33 mouse cellular contexts compared by ENCODE assay signal in genomic region chr1:36696411-36696810, GRCm38 (mm10). TPM values are rescaled to one million over a fixed set of nuclear protein-coding genes. Genes with fewer than 3 reads are reported as not detected.
DNase-seq lines count a peak whose midpoint lies in the region; ATAC-seq and TF ChIP-seq lines count a peak whose summit lies in the region.
"Had no signal": no experiment of that assay in that cellular context is flagged by ENCODE, and none has a peak within 500 bp of the region (broad histone marks: within the 10 kb centered on the region; RNA-seq: fewer than 3 reads in every experiment).

No protein-coding gene starts in this region.

- H3K36me3 ChIP-seq in heart, postnatal 0 days (replicated peaks; ENCODE audit: control insufficient read depth, insufficient read depth, low read length) = peaks cover 56% of the 10 kb centered on the region
- H3K36me3 ChIP-seq in lung, embryonic 14.5 days (ENCODE audit: insufficient read depth) = peaks cover 50% of the 10 kb centered on the region
- peaks cover 20% of the 10 kb centered on the region for H3K36me3 ChIP-seq in stomach, postnatal 0 days (ENCODE audit: control insufficient read depth, insufficient read depth, low read length)

- DNase-seq in adrenal gland, postnatal 14 days = peak; percentile 23
- no peak for DNase-seq in adrenal gland, postnatal 10 days
- DNase-seq in heart, postnatal 0 days (ENCODE audit: low spot score) = no peak
- DNase-seq in heart, postnatal 14 days = no peak
- no peak for DNase-seq in lung, embryonic 14.5 days
- no peak for DNase-seq in lung, adult 18-20 months
- DNase-seq in stomach, postnatal 0 days (ENCODE audit: low spot score) = no peak
- no peak for DNase-seq in adrenal gland, postnatal 4 days (ENCODE audit: low spot score in 2 of 2)
- DNase-seq: adrenal gland, adult 2 months; cerebellum, adult 11 months; cerebellum, adult 9-10 months; cerebellum, postnatal 36 days; gastrocnemius, postnatal 14 days; kidney, adult 8-10 months; kidney, postnatal 14 days; layer of hippocampus, adult 9-11 months; right cerebral cortex, postnatal 4 days; thymus, adult 2 months; thymus, postnatal 36 days had no signal

- H3K9ac ChIP-seq in heart, postnatal 0 days (replicated peaks; ENCODE audit: low read depth, low read length) = no peak overlapping the region
- no peak overlapping the region for H3K9ac ChIP-seq in lung, embryonic 14.5 days
- no peak overlapping the region for H3K9ac ChIP-seq in stomach, postnatal 0 days (ENCODE audit: low read length)
- H3K9ac ChIP-seq: forebrain, embryonic 12.5 days; midbrain, embryonic 15.5 days; neural tube, embryonic 13.5 days had no signal

- H3K4me1 ChIP-seq in heart, postnatal 0 days (ENCODE audit: control insufficient read depth, insufficient read depth) = peaks cover 8% of the 10 kb centered on the region; the same call in 1 of the 2 replicates
- no peaks in the 10 kb centered on the region for H3K4me1 ChIP-seq in lung, embryonic 14.5 days (ENCODE audit: insufficient read depth)
- H3K4me1 ChIP-seq in stomach, postnatal 0 days (replicated peaks; ENCODE audit: control insufficient read depth, insufficient read depth) = no peaks in the 10 kb centered on the region

- peak; percentile 10; the same call in 1 of the 2 replicates for TF ChIP-seq CTCF in heart, postnatal 0 days (IDR thresholded peaks at IDR 0.05; ENCODE audit: low read depth)
- peak; percentile 19; the same call in 1 of the 2 replicates for TF ChIP-seq CTCF in lung, embryonic 14.5 days (IDR thresholded peaks at IDR 0.05; ENCODE audit: low read depth)
- TF ChIP-seq CTCF in stomach, postnatal 0 days (IDR thresholded peaks at IDR 0.05; ENCODE audit: low read depth) = peak; percentile 39

- no peaks in the 10 kb centered on the region for H3K27me3 ChIP-seq in heart, postnatal 0 days (ENCODE audit: control insufficient read depth, insufficient read depth, low read length)
- no peaks in the 10 kb centered on the region for H3K27me3 ChIP-seq in lung, embryonic 14.5 days (ENCODE audit: insufficient read depth, low read length)
- H3K27me3 ChIP-seq in stomach, postnatal 0 days (ENCODE audit: control insufficient read depth, insufficient read depth, low read length) = no peaks in the 10 kb centered on the region
- H3K27me3 ChIP-seq: embryonic facial prominence, embryonic 13.5 days; forebrain, embryonic 12.5 days; midbrain, embryonic 15.5 days; neural tube, embryonic 13.5 days had no signal

- no peaks in the 10 kb centered on the region for H3K9me3 ChIP-seq in heart, postnatal 0 days (replicated peaks; ENCODE audit: control insufficient read depth, low read length)
- H3K9me3 ChIP-seq in lung, embryonic 14.5 days (ENCODE audit: low read depth, low read length) = no peaks in the 10 kb centered on the region
- H3K9me3 ChIP-seq in stomach, postnatal 0 days (ENCODE audit: control insufficient read depth, low read length) = no peaks in the 10 kb centered on the region
- H3K9me3 ChIP-seq: embryonic facial prominence, embryonic 13.5 days; forebrain, embryonic 12.5 days; midbrain, embryonic 10.5 days; midbrain, embryonic 15.5 days; neural tube, embryonic 13.5 days had no signal

- no peak overlapping the region for H3K4me2 ChIP-seq in heart, postnatal 0 days (ENCODE audit: low read depth, low read length)
- no peak overlapping the region for H3K4me2 ChIP-seq in lung, embryonic 14.5 days
- H3K4me2 ChIP-seq in stomach, postnatal 0 days (replicated peaks; ENCODE audit: low read depth) = no peak overlapping the region
- H3K4me2 ChIP-seq: embryonic facial prominence, embryonic 13.5 days; forebrain, embryonic 12.5 days; heart, embryonic 11.5 days; midbrain, embryonic 15.5 days; neural tube, embryonic 13.5 days had no signal

- H3K4me3 ChIP-seq in heart, postnatal 0 days (ENCODE audit: low read depth, low read length) = no peak overlapping the region
- H3K4me3 ChIP-seq in lung, embryonic 14.5 days (ENCODE audit: low read depth, low read length) = no peak overlapping the region
- H3K4me3 ChIP-seq in stomach, postnatal 0 days (ENCODE audit: low read depth, low read length) = no peak overlapping the region
- H3K4me3 ChIP-seq: embryonic facial prominence, embryonic 13.5 days; erythroblast, embryonic 14.5 days; forebrain, embryonic 12.5 days; midbrain, embryonic 10.5 days; midbrain, embryonic 15.5 days; neural tube, embryonic 13.5 days had no signal

- intact Hi-C loops in heart, postnatal 14 days (cut with DNase I) = no loop called here

- no peak for ATAC-seq in heart, postnatal 0 days (ENCODE audit: insufficient read depth, low read depth)
- ATAC-seq in lung, embryonic 14.5 days (ENCODE audit: insufficient read depth) = no peak
- ATAC-seq in stomach, postnatal 0 days (ENCODE audit: low FRiP score, low TSS enrichment) = no peak
- ATAC-seq: intestine, embryonic 16.5 days had no signal

- WGBS in heart, postnatal 0 days = 29% methylated on average over 6 of the region's 6 CpGs
- 68% methylated on average over 6 of the region's 6 CpGs for WGBS in lung, embryonic 14.5 days
- 60% methylated on average over 6 of the region's 6 CpGs for WGBS in stomach, postnatal 0 days

- H3K27ac ChIP-seq in heart, postnatal 0 days (ENCODE audit: low read depth) = no peak overlapping the region
- no peak overlapping the region for H3K27ac ChIP-seq in lung, embryonic 14.5 days (ENCODE audit: low read depth)
- no peak overlapping the region for H3K27ac ChIP-seq in stomach, postnatal 0 days (replicated peaks)
- H3K27ac ChIP-seq: embryonic facial prominence, embryonic 13.5 days; forebrain, embryonic 12.5 days; midbrain, embryonic 10.5 days; midbrain, embryonic 15.5 days; neural tube, embryonic 13.5 days had no signal

- no peak for TF ChIP-seq EP300 in heart, postnatal 0 days (IDR thresholded peaks at IDR 0.05; ENCODE audit: low read depth)
- no peak for TF ChIP-seq EP300 in stomach, postnatal 0 days (optimal IDR thresholded peaks at IDR 0.05)

RNA-seq across cellular contexts. Expression of gene Cox5b, which starts 5.2 kb away (rescaled TPM):
- 1,730 and 1,808 TPM in 2 replicates for total RNA-seq in adrenal gland, postnatal 14 days (2021)
- 1,000 to 10,000 TPM; 1,610 to 1,679 TPM for total RNA-seq in adrenal gland, postnatal 10 days (2021)
- total RNA-seq in heart, postnatal 0 days (2014; rRNA removed; ENCODE audit: low replicate concordance) = 1,006 and 1,233 TPM in 2 replicates
- polyA plus RNA-seq in heart, postnatal 0 days (2015; fragmentation: Nextera tagmentation; extraction: Ambion mirVana) = 2,595 and 2,702 TPM in 2 replicates
- total RNA-seq in heart, postnatal 14 days (2021) = 1,000 to 10,000 TPM; 2,156 to 2,164 TPM
- 518 and 549 TPM in 2 replicates for polyA plus RNA-seq in lung, embryonic 14.5 days (2014; fragmentation: Nextera tagmentation; extraction: Ambion mirVana)
- 829 and 834 TPM in 2 replicates for polyA plus RNA-seq in stomach, postnatal 0 days (2015; fragmentation: Nextera tagmentation; extraction: Ambion mirVana)
- total RNA-seq in adrenal gland, postnatal 4 days (2021) = 100 to 1,000 TPM; 707 to 717 TPM

RNA-seq across cellular contexts. Expression of gene Fam178b, which starts 13.4 kb away (rescaled TPM):
- total RNA-seq in adrenal gland, postnatal 14 days (2021) = 0.41 TPM in 1 of 2 replicates, not detected in the other
- total RNA-seq in adrenal gland, postnatal 10 days (2021) = under 1 TPM; 0.72 to 0.82 TPM
- not detected in 2 replicates for total RNA-seq in heart, postnatal 0 days (2014; rRNA removed; ENCODE audit: low replicate concordance)
- polyA plus RNA-seq in heart, postnatal 0 days (2015; fragmentation: Nextera tagmentation; extraction: Ambion mirVana) = 0.81 and 1.5 TPM in 2 replicates
- total RNA-seq in heart, postnatal 14 days (2021) = under 1 TPM; 0.67 to 0.73 TPM
- polyA plus RNA-seq in lung, embryonic 14.5 days (2014; fragmentation: Nextera tagmentation; extraction: Ambion mirVana) = 1.9 and 3.6 TPM in 2 replicates
- 0.59 and 0.77 TPM in 2 replicates for polyA plus RNA-seq in stomach, postnatal 0 days (2015; fragmentation: Nextera tagmentation; extraction: Ambion mirVana)
- total RNA-seq in adrenal gland, postnatal 4 days (2021) = 1 to 10 TPM; 1.0 to 1.2 TPM
- total RNA-seq: megakaryocyte progenitor cell, adult 5-6 weeks had no signal
- polyA plus RNA-seq: midbrain, embryonic 15.5 days had no signal

RNA-seq across cellular contexts. Expression of gene 4933424G06Rik, which starts 13.5 kb away (rescaled TPM):
- total RNA-seq in adrenal gland, postnatal 14 days (2021) = not detected in 2 replicates
- total RNA-seq in adrenal gland, postnatal 10 days (2021) = not detected
- total RNA-seq in heart, postnatal 0 days (2014; rRNA removed; ENCODE audit: low replicate concordance) = not detected in 2 replicates
- polyA plus RNA-seq in heart, postnatal 0 days (2015; fragmentation: Nextera tagmentation; extraction: Ambion mirVana) = not detected in 2 replicates
- total RNA-seq in heart, postnatal 14 days (2021) = not detected
- not detected in 2 replicates for polyA plus RNA-seq in lung, embryonic 14.5 days (2014; fragmentation: Nextera tagmentation; extraction: Ambion mirVana)
- 0.16 TPM in 1 of 2 replicates, not detected in the other for polyA plus RNA-seq in stomach, postnatal 0 days (2015; fragmentation: Nextera tagmentation; extraction: Ambion mirVana)
- total RNA-seq in adrenal gland, postnatal 4 days (2021) = not detected
- total RNA-seq: adrenal gland, adult 2 months; granulocyte monocyte progenitor cell, adult 5-6 weeks; heart, postnatal 25 days; liver, adult 2 months; megakaryocyte progenitor cell, adult 5-6 weeks had no signal
- polyA plus RNA-seq: adrenal gland, adult 2 months; erythroblast, embryonic 14.5 days; heart, embryonic 11.5 days; liver, adult 2 months; liver, embryonic 16.5 days; spleen, adult 2 months; thymus, adult 2 months had no signal

RNA-seq across cellular contexts. Expression of gene Actr1b, which starts 17.8 kb away (rescaled TPM):
- total RNA-seq in adrenal gland, postnatal 14 days (2021) = 113 and 124 TPM in 2 replicates
- total RNA-seq in adrenal gland, postnatal 10 days (2021) = 100 to 1,000 TPM; 111 to 133 TPM
- 80.5 and 96.8 TPM in 2 replicates for total RNA-seq in heart, postnatal 0 days (2014; rRNA removed; ENCODE audit: low replicate concordance)
- polyA plus RNA-seq in heart, postnatal 0 days (2015; fragmentation: Nextera tagmentation; extraction: Ambion mirVana) = 67.1 and 67.5 TPM in 2 replicates
- total RNA-seq in heart, postnatal 14 days (2021) = 100 to 1,000 TPM; 106 TPM
- 93.6 and 98.7 TPM in 2 replicates for polyA plus RNA-seq in lung, embryonic 14.5 days (2014; fragmentation: Nextera tagmentation; extraction: Ambion mirVana)
- polyA plus RNA-seq in stomach, postnatal 0 days (2015; fragmentation: Nextera tagmentation; extraction: Ambion mirVana) = 60.5 and 62.2 TPM in 2 replicates
- 100 to 1,000 TPM; 133 to 143 TPM for total RNA-seq in adrenal gland, postnatal 4 days (2021)
